Mouse (Mus musculus) midbrain, embryonic 11.5 days (tissue): Measurements from ENCODE around the gene Smok3a. TPM values are rescaled to one million over a fixed set of nuclear protein-coding genes. Genes with fewer than 3 reads are reported as not detected.
"Not testable (repeated sequence)": the region's sequence is repeated elsewhere in the genome, so short reads cannot be mapped to it uniquely, and the experiment has no call there.

ENCODE experiments used
- ATAC-seq: fragments of 200-750 bp; cut with Nextera tagmentation; 2 replicates; pipeline ENCODE4 v1.8.0; 2017; ENCODE audit warnings: moderate TSS enrichment, moderate library complexity; ENCODE audit not compliant: low FRiP score
- DNase-seq: peaks from one replicate; pipeline ENCODE4 v3.0.0; 2015; ENCODE audit warnings: low spot score; ENCODE audit errors: missing footprints
- H3K27ac ChIP-seq: fragments of 300-500 bp; sonication (generic); 2 replicates; pipeline ENCODE4 v1.5.1; 2014; ENCODE audit warnings: low read depth, low read length
- H3K27me3 ChIP-seq: fragments of 300-500 bp; sonication (generic); 2 replicates; pipeline ENCODE4 v1.6.1; 2014; ENCODE audit warnings: mild to moderate bottlenecking, low read length, moderate library complexity, mixed read lengths; ENCODE audit not compliant: control insufficient read depth, insufficient read depth
- H3K36me3 ChIP-seq: fragments of 300-500 bp; sonication (generic); 2 replicates; pipeline ENCODE4 v1.6.1; 2014; ENCODE audit warnings: mild to moderate bottlenecking, low read length, moderate library complexity, mixed read lengths; ENCODE audit not compliant: control insufficient read depth, insufficient read depth
- H3K4me1 ChIP-seq: fragments of 300-500 bp; sonication (generic); 2 replicates; pipeline ENCODE4 v1.6.1; 2014; ENCODE audit warnings: low read length; ENCODE audit not compliant: control insufficient read depth, insufficient read depth
- H3K4me2 ChIP-seq: fragments of 300-500 bp; sonication (generic); 2 replicates; pipeline ENCODE4 v1.6.1; 2014; ENCODE audit warnings: mild to moderate bottlenecking, moderate library complexity
- H3K4me3 ChIP-seq: fragments of 300-500 bp; sonication (generic); 2 replicates; pipeline ENCODE4 v1.5.1; 2014; ENCODE audit warnings: low read depth, low read length
- H3K9ac ChIP-seq: fragments of 300-500 bp; sonication (generic); 2 replicates; pipeline ENCODE4 v1.6.1; 2014; ENCODE audit warnings: low read length
- H3K9me3 ChIP-seq: fragments of 300-500 bp; sonication (generic); 2 replicates; pipeline ENCODE4 v1.6.1; 2016; ENCODE audit warnings: low read length; ENCODE audit not compliant: control insufficient read depth
- WGBS: fragments of 180-500 bp; shearing (Covaris S2); extraction: QIAGEN DNeasy Blood & Tissue Kit; methylation state at CpG from one replicate; pipeline ENCODE4 v1.1.7; 2014; 5-methylcytosine and 5-hydroxymethylcytosine counted together
- polyA plus RNA-seq: library from polyadenylated mRNA; unstranded; fragments of >200 nt; fragmentation: Nextera tagmentation; extraction: Ambion mirVana; gene quantifications from 2 replicates; pipeline ENCODE4 v1.2.1, GENCODE M21; 2014

Gene Smok3a
- polyA plus RNA-seq, 1 experiment from 2014 or later = not detected

GRCm38 (mm10) chr5:138009437-138009836 lies 11.6 kb upstream of the Smok3a start:
- H3K4me2 ChIP-seq = no peak overlapping the region
- no peaks in the 10 kb centered on the region for H3K27me3 ChIP-seq
- no peak overlapping the region for H3K27ac ChIP-seq
- no peaks in the 10 kb centered on the region for H3K9me3 ChIP-seq
- no peak for DNase-seq
- no peaks in the 10 kb centered on the region for H3K4me1 ChIP-seq
- no peak overlapping the region for H3K9ac ChIP-seq
- H3K4me3 ChIP-seq = no peak overlapping the region
- 89% methylated on average over 5 of the region's 5 CpGs for WGBS
- no peak for ATAC-seq
- H3K36me3 ChIP-seq = no peaks in the 10 kb centered on the region

GRCm38 (mm10) chr5:138012382-138012781 lies 8.7 kb upstream of the Smok3a start:
- Histone ChIP-seq H3K4me1 (no peaks in the 10 kb centered on the region), H3K27ac (no peak overlapping the region), H3K27me3 (no peaks in the 10 kb centered on the region), H3K9ac (no peak overlapping the region), H3K4me3 (no peak overlapping the region), H3K9me3 (no peaks in the 10 kb centered on the region), H3K4me2 (no peak overlapping the region), H3K36me3 (no peaks in the 10 kb centered on the region)
- 92% methylated on average over 5 of the region's 5 CpGs for WGBS
- ATAC-seq (no peak), DNase-seq (no peak)

- Histone ChIP-seq H3K27ac (no peak overlapping the region), H3K4me1 (no peaks in the 10 kb centered on the region), H3K4me2 (no peak overlapping the region), H3K27me3 (no peaks in the 10 kb centered on the region), H3K9me3 (no peaks in the 10 kb centered on the region), H3K36me3 (no peaks in the 10 kb centered on the region), H3K4me3 (no peak overlapping the region), H3K9ac (no peak overlapping the region)
- no peak for ATAC-seq
- no peak for DNase-seq
- WGBS = 91% methylated on average over 2 of the region's 2 CpGs
These were observed 4.5 kb upstream of the Smok3a start for GRCm38 (mm10) chr5:138016530-138016929.

GRCm38 (mm10) chr5:138016997-138017396 lies 4.1 kb upstream of the Smok3a start:
- no peak for ATAC-seq
- Histone ChIP-seq H3K9ac (no peak overlapping the region), H3K4me3 (no peak overlapping the region), H3K4me1 (no peaks in the 10 kb centered on the region), H3K9me3 (no peaks in the 10 kb centered on the region), H3K36me3 (no peaks in the 10 kb centered on the region), H3K27me3 (no peaks in the 10 kb centered on the region), H3K4me2 (no peak overlapping the region), H3K27ac (no peak overlapping the region)
- no peak for DNase-seq

GRCm38 (mm10) chr5:138019577-138019976 lies 1.5 kb upstream of the Smok3a start:
- DNase-seq, ATAC-seq: not testable (repeated sequence)

GRCm38 (mm10) chr5:138052894-138053293 lies 31.8 kb downstream of the Smok3a start, which contains the start of gene Smok3c:
TSS of gene Smok3c (plus strand) at chr5:138053194.
- not testable (repeated sequence) for H3K4me1 ChIP-seq, H3K9ac ChIP-seq, H3K4me3 ChIP-seq, H3K9me3 ChIP-seq, H3K36me3 ChIP-seq, H3K27ac ChIP-seq, ATAC-seq, DNase-seq, H3K27me3 ChIP-seq, H3K4me2 ChIP-seq
- no CpG with 5 or more reads among the region's 5 CpGs for WGBS

More at GRCm38 (mm10) chr5:138019577-138019976, 1.5 kb upstream of the Smok3a start:
- not testable (repeated sequence) for H3K4me1 ChIP-seq, H3K4me2 ChIP-seq, H3K36me3 ChIP-seq, H3K4me3 ChIP-seq, H3K27me3 ChIP-seq, H3K27ac ChIP-seq, H3K9me3 ChIP-seq, H3K9ac ChIP-seq
- WGBS = 87% methylated on average over 3 of the region's 4 CpGs

- DNase-seq (no peak), ATAC-seq (no peak)
- Histone ChIP-seq H3K9me3 (no peaks in the 10 kb centered on the region), H3K27me3 (no peaks in the 10 kb centered on the region), H3K27ac (no peak overlapping the region), H3K4me1 (no peaks in the 10 kb centered on the region), H3K9ac (no peak overlapping the region), H3K4me2 (no peak overlapping the region), H3K36me3 (no peaks in the 10 kb centered on the region), H3K4me3 (no peak overlapping the region)
- 87% methylated on average over 4 of the region's 4 CpGs for WGBS
These were observed 52.7 kb downstream of the Smok3a start for GRCm38 (mm10) chr5:138073803-138074202.

- DNase-seq = no peak
- Histone ChIP-seq H3K4me3 (no peak overlapping the region), H3K4me2 (no peak overlapping the region), H3K4me1 (no peaks in the 10 kb centered on the region), H3K9ac (no peak overlapping the region), H3K27ac (no peak overlapping the region), H3K27me3 (no peaks in the 10 kb centered on the region), H3K9me3 (no peaks in the 10 kb centered on the region), H3K36me3 (no peaks in the 10 kb centered on the region)
- 66% methylated on average over 3 of the region's 3 CpGs for WGBS
- no peak for ATAC-seq
These were observed 54.6 kb downstream of the Smok3a start for GRCm38 (mm10) chr5:138075684-138076083.

GRCm38 (mm10) chr5:138076148-138076547 lies 55.1 kb downstream of the Smok3a start:
- Histone ChIP-seq H3K27ac (no peak overlapping the region), H3K27me3 (no peaks in the 10 kb centered on the region), H3K36me3 (no peaks in the 10 kb centered on the region), H3K4me2 (no peak overlapping the region), H3K9ac (no peak overlapping the region), H3K9me3 (no peaks in the 10 kb centered on the region), H3K4me1 (no peaks in the 10 kb centered on the region), H3K4me3 (no peak overlapping the region)
- DNase-seq (peak; percentile 28), ATAC-seq (no peak)
- WGBS = 59% methylated on average over 2 of the region's 2 CpGs

- H3K9me3 ChIP-seq = no peaks in the 10 kb centered on the region
- H3K4me3 ChIP-seq = no peak overlapping the region
- H3K36me3 ChIP-seq = no peaks in the 10 kb centered on the region
- DNase-seq = peak; percentile 12
- H3K27me3 ChIP-seq = no peaks in the 10 kb centered on the region
- WGBS = 91% methylated on average over 5 of the region's 5 CpGs
- H3K27ac ChIP-seq = no peak overlapping the region
- H3K4me2 ChIP-seq = no peak overlapping the region
- no peak for ATAC-seq
- H3K9ac ChIP-seq = no peak overlapping the region
- H3K4me1 ChIP-seq = no peaks in the 10 kb centered on the region
These were observed 59.4 kb downstream of the Smok3a start for GRCm38 (mm10) chr5:138080456-138080855.
